Comparison of ENCODE assay signal across 9 mouse cellular contexts in genomic region chr8:70492664-70493640, GRCm38 (mm10). TPM values are rescaled to one million over a fixed set of nuclear protein-coding genes. Genes with fewer than 3 reads are reported as not detected.
A peak's percentile ranks its signal among the peaks of the same experiment; 100 is the strongest.
DNase-seq lines count a peak whose midpoint lies in the region; ATAC-seq and TF ChIP-seq lines count a peak whose summit lies in the region.
"Had no signal": no experiment of that assay in that cellular context is flagged by ENCODE, and none has a peak within 500 bp of the region (broad histone marks: within the 10 kb centered on the region; RNA-seq: fewer than 3 reads in every experiment).

Gene Crlf1 (plus strand): TSS chr8:70493158.

- intact Hi-C loops in heart, postnatal 14 days (cut with DNase I) = no loop called here

- H3K4me1 ChIP-seq in heart, embryonic 10.5 days = peaks cover 72% of the 10 kb centered on the region
- peaks cover 72% of the 10 kb centered on the region for H3K4me1 ChIP-seq in E14TG2a.4 (replicated peaks; ENCODE audit: low read depth, low read length)
- peaks cover 21% of the 10 kb centered on the region for H3K4me1 ChIP-seq in hindbrain, embryonic 11.5 days (replicated peaks; ENCODE audit: control insufficient read depth, insufficient read depth, low read length)
- peaks cover 22% of the 10 kb centered on the region for H3K4me1 ChIP-seq in liver, postnatal 0 days (ENCODE audit: insufficient read depth)

- H3K27me3 ChIP-seq in heart, embryonic 10.5 days (ENCODE audit: insufficient read depth, poor library complexity, severe bottlenecking) = peaks cover 100% of the 10 kb centered on the region
- H3K27me3 ChIP-seq in E14TG2a.4 (ENCODE audit: insufficient read depth, low read length) = peaks cover 99% of the 10 kb centered on the region
- peaks cover 97% of the 10 kb centered on the region for H3K27me3 ChIP-seq in hindbrain, embryonic 11.5 days (ENCODE audit: control insufficient read depth, insufficient read depth, low read length)
- peaks cover 98% of the 10 kb centered on the region for H3K27me3 ChIP-seq in liver, postnatal 0 days (ENCODE audit: insufficient read depth, low read length)

- H3K4me2 ChIP-seq in hindbrain, embryonic 11.5 days (replicated peaks; ENCODE audit: low read depth, low read length) = peak within 1 kb of the TSS; percentile 44
- peak within 1 kb of the TSS; percentile 63 for H3K4me2 ChIP-seq in liver, postnatal 0 days (ENCODE audit: low read depth, low read length)

- no peaks in the 10 kb centered on the region for H3K36me3 ChIP-seq in heart, embryonic 10.5 days
- no peaks in the 10 kb centered on the region for H3K36me3 ChIP-seq in E14TG2a.4 (ENCODE audit: insufficient read depth, low read length)
- no peaks in the 10 kb centered on the region for H3K36me3 ChIP-seq in hindbrain, embryonic 11.5 days (ENCODE audit: control insufficient read depth, insufficient read depth, low read length)
- H3K36me3 ChIP-seq in liver, postnatal 0 days (replicated peaks; ENCODE audit: insufficient read depth, low read length) = no peaks in the 10 kb centered on the region

- ATAC-seq in hindbrain, embryonic 11.5 days (ENCODE audit: low FRiP score) = no peak
- ATAC-seq in liver, postnatal 0 days = no peak

- peak within 1 kb of the TSS; percentile 62; the same call in 1 of the 2 replicates for H3K27ac ChIP-seq in heart, embryonic 10.5 days
- no peak within 1 kb of the TSS for H3K27ac ChIP-seq in hindbrain, embryonic 11.5 days (ENCODE audit: low read depth, low read length)
- no peak within 1 kb of the TSS for H3K27ac ChIP-seq in liver, postnatal 0 days (ENCODE audit: low read depth)

- no peaks in the 10 kb centered on the region for H3K9me3 ChIP-seq in heart, embryonic 10.5 days
- no peaks in the 10 kb centered on the region for H3K9me3 ChIP-seq in E14TG2a.4 (ENCODE audit: low read length)
- H3K9me3 ChIP-seq in hindbrain, embryonic 11.5 days (ENCODE audit: control insufficient read depth, low read length) = no peaks in the 10 kb centered on the region
- no peaks in the 10 kb centered on the region for H3K9me3 ChIP-seq in liver, postnatal 0 days (ENCODE audit: low read length)

- WGBS in heart, embryonic 10.5 days = under 1% methylated on average over 82 of the region's 93 CpGs
- WGBS in hindbrain, embryonic 11.5 days = under 1% methylated on average over 56 of the region's 93 CpGs
- WGBS in liver, postnatal 0 days (ENCODE audit: insufficient replicate concordance) = 2% methylated on average over 55 of the region's 93 CpGs

- no peak for TF ChIP-seq CTCF in E14TG2a.4 (conservative IDR thresholded peaks at IDR 0.05; ENCODE audit: low read length)
- TF ChIP-seq CTCF in liver, postnatal 0 days (IDR thresholded peaks at IDR 0.05; ENCODE audit: low read depth) = no peak

- DNase-seq in heart, embryonic 10.5 days (ENCODE audit: low spot score) = no peak
- DNase-seq in heart, postnatal 14 days = no peak
- DNase-seq in hindbrain, embryonic 11.5 days (ENCODE audit: low spot score) = peak; percentile 45
- no peak for DNase-seq in liver, postnatal 0 days
- no peak for DNase-seq in cerebellum, postnatal 4 days (ENCODE audit: low spot score in 2 of 2)
- DNase-seq in embryo, embryonic 10 days (ENCODE audit: low spot score) = no peak
- no peak for DNase-seq in thymus, postnatal 0 days (ENCODE audit: low spot score)

- H3K9ac ChIP-seq in hindbrain, embryonic 11.5 days (ENCODE audit: low read depth, low read length) = peak within 1 kb of the TSS; percentile 19; the same call in 1 of the 2 replicates
- H3K9ac ChIP-seq in liver, postnatal 0 days (replicated peaks) = no peak within 1 kb of the TSS

- peak within 1 kb of the TSS; percentile 60 for H3K4me3 ChIP-seq in heart, embryonic 10.5 days
- H3K4me3 ChIP-seq in E14TG2a.4 (replicated peaks; ENCODE audit: low read length) = peak within 1 kb of the TSS; percentile 70
- peak within 1 kb of the TSS; percentile 27 for H3K4me3 ChIP-seq in hindbrain, embryonic 11.5 days (ENCODE audit: low read depth, low read length)
- peak within 1 kb of the TSS; percentile 32 for H3K4me3 ChIP-seq in liver, postnatal 0 days (ENCODE audit: low read depth, low read length)

- no peak for TF ChIP-seq EP300 in liver, postnatal 0 days (IDR thresholded peaks at IDR 0.05; ENCODE audit: low read depth)

RNA-seq across cellular contexts. Expression of gene Crlf1, which starts in this region (rescaled TPM):
- polyA plus RNA-seq in heart, embryonic 10.5 days (2016; fragmentation: Nextera tagmentation; extraction: Ambion mirVana) = 1.8 and 3.2 TPM in 2 replicates
- total RNA-seq in heart, postnatal 14 days (2021) = under 1 TPM; 0.22 to 0.29 TPM
- 2.4 and 6.6 TPM in 2 replicates for polyA plus RNA-seq in hindbrain, embryonic 11.5 days (2014; fragmentation: Nextera tagmentation; extraction: Ambion mirVana)
- polyA plus RNA-seq in liver, postnatal 0 days (2015; fragmentation: Nextera tagmentation; extraction: Ambion mirVana) = 0.07 and 0.38 TPM in 2 replicates
- polyA plus RNA-seq in thymus, postnatal 0 days (2015; fragmentation: Nextera tagmentation; extraction: Ambion mirVana) = 0.10 and 0.27 TPM in 2 replicates
- total RNA-seq: common myeloid progenitor, adult 5-6 weeks had no signal
